Mouse (Mus musculus): Measurements from ENCODE around the gene Zfp326. TPM values are rescaled to one million over a fixed set of nuclear protein-coding genes. Genes with fewer than 3 reads are reported as not detected.
"Not testable (repeated sequence)": the region's sequence is repeated elsewhere in the genome, so short reads cannot be mapped to it uniquely, and the experiment has no call there.

Zfp326 gene
- polyA plus RNA-seq, 1 experiment from 2014 or later, result 39.0 TPM

- WGBS, result 52% methylated on average over 4 of the region's 4 CpGs
- ATAC-seq (ENCODE audit: insufficient read depth, low FRiP score, low read depth), result no peak
- Histone ChIP-seq H3K4me2 (no peak overlapping the region), H3K36me3 (no peaks in the 10 kb centered on the region), H3K27ac (no peak overlapping the region), H3K4me3 (replicated peaks) (no peak overlapping the region), H3K27me3 (replicated peaks) (no peaks in the 10 kb centered on the region), H3K4me1 (0 out of 2 replicates have a peak, but pooled peaks cover 7% of the 10 kb centered on the region), H3K9ac (no peak overlapping the region), H3K9me3 (no peaks in the 10 kb centered on the region)
These were observed 27.1 kb upstream of the Zfp326 start for GRCm38 (mm10) chr5:105849222-105849621.

GRCm38 (mm10) chr5:105849643-105850042 lies 26.7 kb upstream of the Zfp326 start:
- H3K27ac ChIP-seq, result no peak overlapping the region
- no peak overlapping the region for H3K4me3 ChIP-seq (replicated peaks)
- 0 out of 2 replicates have a peak, but pooled peaks cover 7% of the 10 kb centered on the region for H3K4me1 ChIP-seq
- H3K9me3 ChIP-seq, result no peaks in the 10 kb centered on the region
- no peak overlapping the region for H3K9ac ChIP-seq
- H3K36me3 ChIP-seq, result no peaks in the 10 kb centered on the region
- ATAC-seq (ENCODE audit: insufficient read depth, low FRiP score, low read depth), result no peak
- 46% methylated on average over 3 of the region's 3 CpGs for WGBS
- H3K27me3 ChIP-seq (replicated peaks), result no peaks in the 10 kb centered on the region
- no peak overlapping the region for H3K4me2 ChIP-seq

GRCm38 (mm10) chr5:105853271-105853670 lies 23.1 kb upstream of the Zfp326 start:
- ATAC-seq (ENCODE audit: insufficient read depth, low FRiP score, low read depth), result no peak
- WGBS, result 84% methylated on average over 9 of the region's 9 CpGs

GRCm38 (mm10) chr5:105857486-105857885 lies 18.9 kb upstream of the Zfp326 start:
- WGBS, result 54% methylated on average over 5 of the region's 5 CpGs
- Histone ChIP-seq H3K4me3 (replicated peaks) (no peak overlapping the region), H3K4me1 (peaks cover 15% of the 10 kb centered on the region), H3K4me2 (no peak overlapping the region), H3K9me3 (no peaks in the 10 kb centered on the region), H3K27me3 (replicated peaks) (no peaks in the 10 kb centered on the region), H3K9ac (no peak overlapping the region), H3K27ac (peak overlapping the region; percentile 52), H3K36me3 (no peaks in the 10 kb centered on the region)
- no peak for ATAC-seq (ENCODE audit: insufficient read depth, low FRiP score, low read depth)

More at GRCm38 (mm10) chr5:105853271-105853670, 23.1 kb upstream of the Zfp326 start:
- H3K27me3 ChIP-seq (replicated peaks), result no peaks in the 10 kb centered on the region
- H3K9me3 ChIP-seq, result no peaks in the 10 kb centered on the region
- no peak overlapping the region for H3K4me3 ChIP-seq (replicated peaks)
- no peak overlapping the region for H3K4me2 ChIP-seq
- no peak overlapping the region for H3K9ac ChIP-seq
- H3K36me3 ChIP-seq, result no peaks in the 10 kb centered on the region
- 0 out of 2 replicates have a peak, but pooled peaks cover 11% of the 10 kb centered on the region for H3K4me1 ChIP-seq
- no peak overlapping the region for H3K27ac ChIP-seq

- no peaks in the 10 kb centered on the region for H3K27me3 ChIP-seq (replicated peaks)
- peaks cover 15% of the 10 kb centered on the region for H3K4me1 ChIP-seq
- no peak overlapping the region for H3K9ac ChIP-seq
- ATAC-seq (ENCODE audit: insufficient read depth, low FRiP score, low read depth), result peak; percentile 42; the same call in 1 of the 2 replicates
- WGBS, result 46% methylated on average over 8 of the region's 8 CpGs
- no peak overlapping the region for H3K4me3 ChIP-seq (replicated peaks)
- H3K36me3 ChIP-seq, result no peaks in the 10 kb centered on the region
- no peaks in the 10 kb centered on the region for H3K9me3 ChIP-seq
- H3K4me2 ChIP-seq, result no peak overlapping the region
- peak overlapping the region; percentile 45; the same call in 1 of the 2 replicates for H3K27ac ChIP-seq
These were observed 17.3 kb upstream of the Zfp326 start for GRCm38 (mm10) chr5:105858754-105859694.

GRCm38 (mm10) chr5:105859716-105860460 lies 16.5 kb upstream of the Zfp326 start:
- ATAC-seq (ENCODE audit: insufficient read depth, low FRiP score, low read depth), result no peak
- WGBS, result 56% methylated on average over 11 of the region's 11 CpGs
- H3K36me3 ChIP-seq, result no peaks in the 10 kb centered on the region
- no peaks in the 10 kb centered on the region for H3K27me3 ChIP-seq (replicated peaks)
- peak overlapping the region; percentile 45; the same call in 1 of the 2 replicates for H3K27ac ChIP-seq
- H3K9ac ChIP-seq, result no peak overlapping the region
- peaks cover 15% of the 10 kb centered on the region for H3K4me1 ChIP-seq
- no peak overlapping the region for H3K4me2 ChIP-seq
- no peak overlapping the region for H3K4me3 ChIP-seq (replicated peaks)
- no peaks in the 10 kb centered on the region for H3K9me3 ChIP-seq

- no peak overlapping the region for H3K27ac ChIP-seq
- no peaks in the 10 kb centered on the region for H3K9me3 ChIP-seq
- peaks cover 15% of the 10 kb centered on the region for H3K4me1 ChIP-seq
- no peaks in the 10 kb centered on the region for H3K36me3 ChIP-seq
- WGBS, result 88% methylated on average over 10 of the region's 10 CpGs
- no peak for ATAC-seq (ENCODE audit: insufficient read depth, low FRiP score, low read depth)
- no peak overlapping the region for H3K4me3 ChIP-seq (replicated peaks)
- no peak overlapping the region for H3K9ac ChIP-seq
- no peak overlapping the region for H3K4me2 ChIP-seq
- H3K27me3 ChIP-seq (replicated peaks), result no peaks in the 10 kb centered on the region
These were observed 15.9 kb upstream of the Zfp326 start for GRCm38 (mm10) chr5:105860461-105860835.

GRCm38 (mm10) chr5:105861616-105862015 lies 14.7 kb upstream of the Zfp326 start:
- no peaks in the 10 kb centered on the region for H3K36me3 ChIP-seq
- H3K9me3 ChIP-seq, result no peaks in the 10 kb centered on the region
- H3K27me3 ChIP-seq (replicated peaks), result no peaks in the 10 kb centered on the region
- no peak overlapping the region for H3K4me2 ChIP-seq
- no peak overlapping the region for H3K27ac ChIP-seq
- peaks cover 15% of the 10 kb centered on the region for H3K4me1 ChIP-seq
- no peak overlapping the region for H3K9ac ChIP-seq
- H3K4me3 ChIP-seq (replicated peaks), result no peak overlapping the region
- ATAC-seq (ENCODE audit: insufficient read depth, low FRiP score, low read depth), result no peak
- 86% methylated on average over 5 of the region's 5 CpGs for WGBS

GRCm38 (mm10) chr5:105865110-105865628 lies 11.2 kb upstream of the Zfp326 start:
- 57% methylated on average over 5 of the region's 5 CpGs for WGBS
- not testable (repeated sequence) for H3K27ac ChIP-seq; ATAC-seq (ENCODE audit: insufficient read depth, low FRiP score, low read depth); H3K9me3 ChIP-seq; H3K4me2 ChIP-seq; H3K9ac ChIP-seq; H3K4me3 ChIP-seq (replicated peaks); H3K36me3 ChIP-seq; H3K4me1 ChIP-seq; H3K27me3 ChIP-seq (replicated peaks)

GRCm38 (mm10) chr5:105867427-105867826 lies 8.9 kb upstream of the Zfp326 start:
- Histone ChIP-seq H3K4me1 (no peaks in the 10 kb centered on the region), H3K9ac (no peak overlapping the region), H3K27ac (no peak overlapping the region), H3K36me3 (no peaks in the 10 kb centered on the region), H3K9me3 (no peaks in the 10 kb centered on the region), H3K27me3 (replicated peaks) (no peaks in the 10 kb centered on the region), H3K4me2 (no peak overlapping the region), H3K4me3 (replicated peaks) (no peak overlapping the region)
- ATAC-seq (ENCODE audit: insufficient read depth, low FRiP score, low read depth), result no peak
- 52% methylated on average over 4 of the region's 4 CpGs for WGBS

- H3K4me3 ChIP-seq (replicated peaks), result no peak overlapping the region
- ATAC-seq (ENCODE audit: insufficient read depth, low FRiP score, low read depth), result no peak
- H3K9me3 ChIP-seq, result no peaks in the 10 kb centered on the region
- no peak overlapping the region for H3K9ac ChIP-seq
- H3K27ac ChIP-seq, result no peak overlapping the region
- no peaks in the 10 kb centered on the region for H3K27me3 ChIP-seq (replicated peaks)
- no peaks in the 10 kb centered on the region for H3K4me1 ChIP-seq
- no peaks in the 10 kb centered on the region for H3K36me3 ChIP-seq
- WGBS, result 63% methylated on average over 16 of the region's 16 CpGs
- H3K4me2 ChIP-seq, result no peak overlapping the region
These were observed 8.4 kb upstream of the Zfp326 start for GRCm38 (mm10) chr5:105867841-105868447.
